Mouse (Mus musculus): Measurements from ENCODE around the gene Ubxn11.
A peak's percentile ranks its signal among the peaks of the same experiment; 100 is the strongest.

- peak; percentile 42 for TF ChIP-seq CTCF (IDR thresholded peaks at IDR 0.05; ENCODE audit: low read depth)
- no peak for TF ChIP-seq EP300 (IDR thresholded peaks at IDR 0.05; ENCODE audit: low read depth)
Measured at GRCm38 (mm10) chr4:134138857-134139256, 36.5 kb downstream of the Ubxn11 start.
